Mouse (Mus musculus): ENCODE results near the gene Zfp663. TPM values are rescaled to one million over a fixed set of nuclear protein-coding genes. Genes with fewer than 3 reads are reported as not detected.

Zfp663 gene
- total and polyA plus RNA-seq, 2 experiments from 2014 or later, result not detected

GRCm38 (mm10) chr2:165329703-165330102, 38.8 kb downstream of the Zfp663 start:
- Histone ChIP-seq H3K9me3 (replicated peaks; ENCODE audit: control insufficient read depth, low read length) (no peaks in the 10 kb centered on the region), H3K36me3 (replicated peaks; ENCODE audit: control insufficient read depth, insufficient read depth, low read length) (no peaks in the 10 kb centered on the region), H3K27me3 (ENCODE audit: control insufficient read depth, insufficient read depth, low read length) (no peaks in the 10 kb centered on the region), H3K9ac (replicated peaks; ENCODE audit: low read depth, low read length) (no peak overlapping the region), H3K4me2 (ENCODE audit: low read depth, low read length) (no peak overlapping the region), H3K27ac (ENCODE audit: low read depth) (no peak overlapping the region), H3K4me1 (ENCODE audit: control insufficient read depth, insufficient read depth) (peaks cover 16% of the 10 kb centered on the region), H3K4me3 (ENCODE audit: low read depth, low read length) (no peak overlapping the region)
- 9% methylated on average over 3 of the region's 3 CpGs for WGBS
- no peak for TF ChIP-seq EP300 (IDR thresholded peaks at IDR 0.05; ENCODE audit: low read depth)
- no peak for TF ChIP-seq CTCF (IDR thresholded peaks at IDR 0.05; ENCODE audit: low read depth)
- DNase-seq (ENCODE audit: low spot score), result no peak
- no peak for ATAC-seq (ENCODE audit: insufficient read depth, low read depth)

- Histone ChIP-seq H3K9ac (replicated peaks; ENCODE audit: low read depth, low read length) (no peak overlapping the region), H3K27ac (ENCODE audit: low read depth) (no peak overlapping the region), H3K27me3 (ENCODE audit: control insufficient read depth, insufficient read depth, low read length) (no peaks in the 10 kb centered on the region), H3K4me1 (ENCODE audit: control insufficient read depth, insufficient read depth) (peaks cover 17% of the 10 kb centered on the region), H3K36me3 (replicated peaks; ENCODE audit: control insufficient read depth, insufficient read depth, low read length) (no peaks in the 10 kb centered on the region), H3K9me3 (replicated peaks; ENCODE audit: control insufficient read depth, low read length) (no peaks in the 10 kb centered on the region), H3K4me2 (ENCODE audit: low read depth, low read length) (no peak overlapping the region), H3K4me3 (ENCODE audit: low read depth, low read length) (no peak overlapping the region)
- 51% methylated on average over 5 of the region's 5 CpGs for WGBS
- TF ChIP-seq CTCF (IDR thresholded peaks at IDR 0.05; ENCODE audit: low read depth), result no peak
- TF ChIP-seq EP300 (IDR thresholded peaks at IDR 0.05; ENCODE audit: low read depth), result no peak
- ATAC-seq (ENCODE audit: insufficient read depth, low read depth) (no peak), DNase-seq (ENCODE audit: low spot score) (no peak)
These were observed 39.8 kb downstream of the Zfp663 start for GRCm38 (mm10) chr2:165328746-165329145.

GRCm38 (mm10) chr2:165327386-165327785, 41.1 kb downstream of the Zfp663 start:
- Histone ChIP-seq H3K27me3 (ENCODE audit: control insufficient read depth, insufficient read depth, low read length) (no peaks in the 10 kb centered on the region), H3K27ac (ENCODE audit: low read depth) (no peak overlapping the region), H3K4me1 (ENCODE audit: control insufficient read depth, insufficient read depth) (peaks cover 17% of the 10 kb centered on the region), H3K36me3 (replicated peaks; ENCODE audit: control insufficient read depth, insufficient read depth, low read length) (no peaks in the 10 kb centered on the region), H3K9ac (replicated peaks; ENCODE audit: low read depth, low read length) (no peak overlapping the region), H3K4me3 (ENCODE audit: low read depth, low read length) (no peak overlapping the region), H3K4me2 (ENCODE audit: low read depth, low read length) (peak overlapping the region; percentile 82), H3K9me3 (replicated peaks; ENCODE audit: control insufficient read depth, low read length) (no peaks in the 10 kb centered on the region)
- DNase-seq (ENCODE audit: low spot score) (no peak), ATAC-seq (ENCODE audit: insufficient read depth, low read depth) (no peak)
- WGBS, result 35% methylated on average over 7 of the region's 7 CpGs
- no peak for TF ChIP-seq CTCF (IDR thresholded peaks at IDR 0.05; ENCODE audit: low read depth)
- TF ChIP-seq EP300 (IDR thresholded peaks at IDR 0.05; ENCODE audit: low read depth), result no peak

GRCm38 (mm10) chr2:165326304-165327190, 42.0 kb downstream of the Zfp663 start, which contains the start of gene Elmo2:
TSS of gene Elmo2 (minus strand) at chr2:165326479.
- Histone ChIP-seq H3K27me3 (ENCODE audit: control insufficient read depth, insufficient read depth, low read length) (no peaks in the 10 kb centered on the region), H3K36me3 (replicated peaks; ENCODE audit: control insufficient read depth, insufficient read depth, low read length) (no peaks in the 10 kb centered on the region), H3K4me3 (ENCODE audit: low read depth, low read length) (peak within 1 kb of the TSS; percentile 90), H3K9ac (replicated peaks; ENCODE audit: low read depth, low read length) (peak within 1 kb of the TSS; percentile 81), H3K9me3 (replicated peaks; ENCODE audit: control insufficient read depth, low read length) (no peaks in the 10 kb centered on the region), H3K4me1 (ENCODE audit: control insufficient read depth, insufficient read depth) (peaks cover 24% of the 10 kb centered on the region), H3K27ac (ENCODE audit: low read depth) (peak within 1 kb of the TSS; percentile 68), H3K4me2 (ENCODE audit: low read depth, low read length) (peak within 1 kb of the TSS; percentile 82)
- TF ChIP-seq CTCF (IDR thresholded peaks at IDR 0.05; ENCODE audit: low read depth) (no peak), EP300 (IDR thresholded peaks at IDR 0.05; ENCODE audit: low read depth) (0 out of 2 replicates have a peak, but pooled peaks have one; percentile 36)
- ATAC-seq (ENCODE audit: insufficient read depth, low read depth), result peak; percentile 99
- WGBS, result under 1% methylated on average over 42 of the region's 55 CpGs
- peak; percentile 96 for DNase-seq (ENCODE audit: low spot score)

- H3K4me2 ChIP-seq (ENCODE audit: low read depth, low read length), result peak overlapping the region; percentile 82
- H3K4me1 ChIP-seq (ENCODE audit: control insufficient read depth, insufficient read depth), result peaks cover 32% of the 10 kb centered on the region
- no peaks in the 10 kb centered on the region for H3K9me3 ChIP-seq (replicated peaks; ENCODE audit: control insufficient read depth, low read length)
- under 1% methylated on average over 24 of the region's 30 CpGs for WGBS
- peak overlapping the region; percentile 65 for H3K27ac ChIP-seq (ENCODE audit: low read depth)
- DNase-seq (ENCODE audit: low spot score) (no peak), ATAC-seq (ENCODE audit: insufficient read depth, low read depth) (peak; percentile 12; the same call in 1 of the 2 replicates)
- TF ChIP-seq EP300 (IDR thresholded peaks at IDR 0.05; ENCODE audit: low read depth) (no peak), CTCF (IDR thresholded peaks at IDR 0.05; ENCODE audit: low read depth) (no peak)
- no peaks in the 10 kb centered on the region for H3K36me3 ChIP-seq (replicated peaks; ENCODE audit: control insufficient read depth, insufficient read depth, low read length)
- H3K27me3 ChIP-seq (ENCODE audit: control insufficient read depth, insufficient read depth, low read length), result no peaks in the 10 kb centered on the region
- H3K9ac ChIP-seq (replicated peaks; ENCODE audit: low read depth, low read length), result peak overlapping the region; percentile 81
- H3K4me3 ChIP-seq (ENCODE audit: low read depth, low read length), result peak overlapping the region; percentile 90
These were observed 42.8 kb downstream of the Zfp663 start for GRCm38 (mm10) chr2:165325521-165326303.

All from heart, postnatal 0 days (tissue).